Mouse (Mus musculus) ZHBTc4 (cell line): ENCODE results near the gene Grin2d.

Source experiments
- DNase-seq: peaks from one replicate; pipeline ENCODE4 v3.0.0-alpha.2; 2011; ENCODE audit warnings: low read depth, low spot score

Gene Grin2d

DNA sequence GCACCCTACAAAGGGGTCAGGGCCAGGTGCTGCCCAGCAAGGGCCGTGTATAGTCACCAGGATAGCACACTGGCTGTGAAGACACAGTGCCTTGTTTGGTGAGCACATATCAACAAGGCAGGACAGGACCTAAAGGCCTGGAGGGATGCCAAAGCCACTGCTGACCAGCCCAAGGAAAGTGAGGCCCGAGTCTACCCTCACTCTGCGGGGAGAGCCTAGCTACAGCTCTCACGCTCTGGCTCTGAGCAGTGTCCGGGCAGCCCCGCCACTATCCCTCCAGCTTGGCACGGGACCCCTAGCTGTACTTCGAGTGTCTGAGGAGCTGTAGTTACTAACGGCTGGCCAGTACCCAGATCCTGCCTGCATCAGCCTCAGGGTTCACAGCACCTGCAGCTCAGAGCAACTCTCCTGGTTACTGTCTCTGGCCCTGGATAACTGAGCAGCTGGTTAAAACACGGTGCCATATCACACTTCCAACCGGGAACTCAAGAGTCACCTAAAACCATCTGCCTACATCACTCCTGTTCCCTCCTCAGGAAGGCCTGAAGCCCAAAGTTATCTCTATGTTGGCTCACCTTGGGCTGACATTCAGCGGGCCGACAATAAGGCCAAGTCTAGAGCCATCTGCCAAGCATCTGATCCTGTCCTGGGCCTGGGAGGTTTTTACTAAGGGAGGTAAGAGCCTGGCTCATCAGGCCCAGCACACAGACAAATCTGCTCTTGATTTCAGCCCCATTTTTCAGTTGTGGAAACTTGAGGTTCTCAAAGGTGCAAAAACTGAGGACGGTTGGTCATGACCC is 68.7 kb downstream of the Grin2d start:
- DNase-seq = no peak

- DNase-seq = peak; percentile 62
These were observed 69.7 kb downstream of the Grin2d start for GRCm38 (mm10) chr7:45808471-45808870.

GRCm38 (mm10) chr7:45805941-45806340 is 72.2 kb downstream of the Grin2d start:
- no peak for DNase-seq

DNA sequence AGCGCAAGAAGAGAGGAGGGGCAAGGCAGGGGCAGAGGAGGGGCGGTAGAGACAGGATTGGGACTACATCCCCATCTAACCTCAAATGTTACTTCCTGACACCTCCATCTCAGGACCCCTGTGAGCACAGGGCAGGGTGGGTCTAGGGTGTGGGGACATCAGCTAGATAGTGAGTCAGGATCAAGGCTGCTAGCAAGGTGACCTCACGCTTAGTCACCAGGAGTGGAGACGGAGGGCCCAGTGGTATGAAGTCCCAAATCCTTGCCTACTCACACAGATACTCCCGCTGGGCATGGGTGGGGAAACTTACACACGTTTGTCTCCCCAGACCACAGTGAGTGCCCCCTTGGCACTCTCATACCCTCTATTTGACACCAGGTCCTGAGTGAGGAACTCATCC is 75.6 kb downstream of the Grin2d start:
- no peak for DNase-seq

DNA sequence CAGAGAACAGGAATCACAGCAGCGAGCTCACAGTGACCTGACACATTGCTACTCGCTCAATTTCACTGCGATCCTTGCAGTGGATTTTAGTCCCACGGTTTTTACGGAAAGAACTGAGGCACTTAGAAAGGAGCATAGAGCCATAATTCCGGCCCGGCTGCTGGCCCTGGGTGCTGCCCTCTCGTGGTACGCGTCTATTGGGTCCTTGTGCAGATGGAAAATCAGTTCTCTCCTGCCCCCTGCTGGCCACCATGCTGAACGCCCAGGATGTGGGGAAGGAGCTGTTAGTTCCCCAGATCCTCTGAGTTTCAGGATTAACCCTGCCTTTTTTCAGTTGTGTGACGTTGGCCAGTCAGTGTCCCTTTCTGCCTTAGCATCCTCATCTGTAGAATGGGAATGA is 76.8 kb downstream of the Grin2d start:
- peak; percentile 95 for DNase-seq

DNA sequence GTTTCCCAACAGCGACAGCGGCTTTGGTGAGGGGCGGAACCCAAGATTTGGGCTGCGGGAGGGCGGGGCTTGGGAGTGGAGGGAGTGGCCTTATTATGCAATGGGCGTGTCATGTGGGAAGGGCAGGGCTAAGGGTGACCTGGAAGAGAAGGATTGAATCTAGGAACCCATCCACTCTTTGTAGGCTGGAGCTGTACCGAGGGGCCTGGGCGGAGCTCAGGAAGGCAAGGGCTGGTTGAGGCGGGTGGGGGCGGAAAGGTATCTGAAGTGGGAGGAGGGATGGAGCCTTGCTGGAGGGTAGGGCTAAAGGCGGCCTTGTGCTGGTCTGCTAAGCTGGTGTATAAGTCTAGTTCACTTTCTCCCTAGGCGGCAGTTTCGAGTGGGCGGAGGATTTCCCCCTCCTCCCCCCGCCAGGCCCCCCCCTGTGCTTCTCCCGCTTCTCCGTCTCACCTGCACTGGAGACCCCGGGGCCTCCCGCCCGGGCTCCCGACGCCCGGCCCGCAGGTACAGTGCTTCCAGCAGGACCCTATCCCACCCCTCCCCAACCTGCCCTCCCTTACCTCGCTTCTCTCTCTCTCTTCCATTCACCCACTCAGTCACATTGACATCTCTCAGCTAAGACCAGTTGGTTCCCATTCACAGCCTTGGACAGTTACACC is 77.5 kb downstream of the Grin2d start:
- peak; percentile 94 for DNase-seq

DNA sequence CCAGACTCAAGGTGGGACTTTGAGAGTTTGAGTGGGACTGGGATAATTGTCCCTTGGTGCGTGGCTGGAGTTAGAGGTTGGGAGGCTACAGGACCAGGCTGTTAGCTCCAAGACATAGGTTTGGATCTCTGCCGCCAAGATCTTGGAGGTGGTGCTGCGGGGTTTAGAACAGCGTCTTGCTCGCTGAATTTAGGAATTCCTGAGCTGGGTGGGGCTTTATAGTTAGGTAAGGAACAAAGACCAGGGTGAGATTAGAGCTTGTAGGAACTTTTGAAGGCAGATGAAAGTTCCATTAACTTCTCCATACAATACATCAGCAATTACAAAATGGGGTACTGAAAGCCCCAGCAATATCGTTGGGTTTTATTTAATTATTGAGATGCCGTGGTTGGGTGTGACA is 78.2 kb downstream of the Grin2d start:
- DNase-seq = peak; percentile 83

DNA sequence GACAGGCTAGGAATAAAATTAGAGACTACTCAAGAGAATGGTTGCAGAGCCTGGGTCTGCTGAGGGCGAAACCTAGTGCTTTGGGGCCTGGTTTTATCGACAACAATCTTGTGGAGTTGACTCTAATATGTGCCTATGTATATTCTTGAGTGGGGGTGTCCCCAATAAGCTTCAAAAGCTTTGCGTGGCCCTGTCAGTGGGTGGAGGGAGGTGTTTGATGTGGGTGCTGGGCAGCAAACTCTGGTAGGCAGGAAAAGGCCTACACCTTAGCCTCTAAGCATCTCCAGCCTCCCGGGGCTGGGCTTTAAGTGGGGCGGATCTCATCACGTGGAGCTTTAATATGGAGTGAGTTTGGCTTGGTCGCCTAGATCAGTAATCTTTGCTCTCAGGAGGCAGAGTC is 79.2 kb downstream of the Grin2d start:
- DNase-seq = no peak

GRCm38 (mm10) chr7:45798511-45798836 is 79.7 kb downstream of the Grin2d start:
- DNase-seq = peak; percentile 45

DNA sequence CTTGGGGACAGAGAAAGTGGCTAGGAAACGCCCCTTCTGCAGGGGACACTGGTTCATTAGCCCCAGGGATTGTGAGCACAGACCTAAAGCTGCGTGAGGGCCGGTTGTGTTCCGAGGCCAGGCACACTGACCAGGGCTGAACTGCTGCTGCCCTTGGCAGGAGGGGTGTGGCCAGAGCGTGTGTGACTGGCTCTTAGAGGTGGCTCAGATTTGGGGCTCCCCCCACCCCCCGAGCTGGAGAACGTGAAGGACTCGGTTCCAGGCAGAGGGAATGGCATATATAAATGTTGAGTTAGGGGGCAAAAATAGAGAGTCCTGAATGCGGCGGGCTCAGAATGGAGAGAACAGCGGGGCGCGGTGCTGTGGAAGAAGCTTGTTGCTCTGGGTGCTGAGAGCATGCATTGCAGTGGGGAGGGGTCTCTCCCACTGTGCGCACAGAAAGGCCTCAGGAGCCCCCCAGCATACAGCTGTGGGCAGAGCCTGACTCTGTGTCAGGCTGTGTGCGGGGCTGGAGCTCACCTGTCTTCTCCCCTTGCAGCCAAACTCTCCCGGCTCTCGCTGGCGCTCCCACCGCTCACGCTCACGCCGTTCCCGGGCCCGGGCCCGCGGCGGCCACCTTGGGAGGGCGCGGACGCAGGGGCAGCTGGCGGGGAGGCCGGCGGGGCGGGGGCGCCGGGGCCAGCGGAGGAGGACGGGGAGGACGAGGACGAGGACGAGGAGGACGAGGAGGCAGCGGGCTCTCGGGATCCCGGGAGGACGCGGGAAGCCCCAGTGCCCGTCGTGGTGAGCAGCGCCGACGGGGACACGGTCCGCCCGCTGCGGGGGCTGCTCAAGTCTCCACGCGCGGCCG is 80.3 kb downstream of the Grin2d start:
- no peak for DNase-seq

GRCm38 (mm10) chr7:45796950-45797349 is 81.2 kb downstream of the Grin2d start:
- no peak for DNase-seq

DNA sequence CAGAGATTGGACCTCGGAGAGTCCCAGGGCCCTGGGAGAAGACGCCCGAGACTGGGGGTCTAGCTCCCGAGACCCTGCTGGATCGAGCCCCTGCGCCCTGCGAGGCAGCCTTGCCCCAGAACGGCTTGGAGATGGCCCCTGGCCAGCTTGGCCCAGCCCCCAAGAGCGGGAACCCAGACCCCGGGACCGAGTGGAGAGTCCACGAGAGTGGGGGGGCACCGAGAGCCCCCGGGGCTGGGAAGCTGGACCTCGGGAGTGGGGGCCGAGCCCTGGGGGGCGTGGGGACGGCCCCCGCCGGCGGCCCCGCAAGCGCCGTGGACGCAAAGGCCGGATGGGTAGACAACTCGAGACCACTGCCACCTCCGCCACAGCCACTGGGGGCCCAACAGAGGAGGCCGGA is 83.2 kb downstream of the Grin2d start:
- DNase-seq = no peak

DNA sequence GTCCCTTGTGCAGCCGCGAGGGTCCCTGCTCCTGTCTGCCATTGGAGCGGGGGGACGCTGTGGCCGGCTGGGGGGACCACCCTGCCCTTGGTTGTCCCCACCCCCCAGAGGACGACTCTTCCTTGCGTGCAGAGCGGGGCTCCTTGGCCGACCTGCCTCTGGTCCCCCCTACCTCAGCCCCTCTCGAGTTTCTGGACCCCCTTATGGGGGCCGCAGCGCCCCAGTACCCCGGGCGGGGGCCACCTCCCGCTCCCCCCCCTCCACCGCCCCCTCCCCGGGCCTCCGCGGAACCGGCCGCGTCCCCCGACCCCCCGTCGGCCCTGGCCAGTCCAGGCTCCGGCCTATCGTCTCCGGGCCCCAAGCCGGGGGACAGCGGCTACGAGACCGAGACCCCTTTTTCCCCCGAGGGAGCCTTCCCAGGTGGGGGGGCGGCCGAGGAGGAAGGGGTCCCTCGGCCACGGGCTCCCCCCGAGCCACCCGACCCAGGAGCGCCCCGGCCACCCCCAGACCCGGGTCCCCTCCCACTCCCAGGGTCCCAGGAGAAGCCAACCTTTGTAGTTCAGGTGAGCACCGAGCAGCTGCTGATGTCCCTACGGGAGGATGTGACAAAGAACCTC is 84.1 kb downstream of the Grin2d start:
- no peak for DNase-seq

- no peak for DNase-seq
These were observed 84.9 kb downstream of the Grin2d start for GRCm38 (mm10) chr7:45793240-45793639.

DNA sequence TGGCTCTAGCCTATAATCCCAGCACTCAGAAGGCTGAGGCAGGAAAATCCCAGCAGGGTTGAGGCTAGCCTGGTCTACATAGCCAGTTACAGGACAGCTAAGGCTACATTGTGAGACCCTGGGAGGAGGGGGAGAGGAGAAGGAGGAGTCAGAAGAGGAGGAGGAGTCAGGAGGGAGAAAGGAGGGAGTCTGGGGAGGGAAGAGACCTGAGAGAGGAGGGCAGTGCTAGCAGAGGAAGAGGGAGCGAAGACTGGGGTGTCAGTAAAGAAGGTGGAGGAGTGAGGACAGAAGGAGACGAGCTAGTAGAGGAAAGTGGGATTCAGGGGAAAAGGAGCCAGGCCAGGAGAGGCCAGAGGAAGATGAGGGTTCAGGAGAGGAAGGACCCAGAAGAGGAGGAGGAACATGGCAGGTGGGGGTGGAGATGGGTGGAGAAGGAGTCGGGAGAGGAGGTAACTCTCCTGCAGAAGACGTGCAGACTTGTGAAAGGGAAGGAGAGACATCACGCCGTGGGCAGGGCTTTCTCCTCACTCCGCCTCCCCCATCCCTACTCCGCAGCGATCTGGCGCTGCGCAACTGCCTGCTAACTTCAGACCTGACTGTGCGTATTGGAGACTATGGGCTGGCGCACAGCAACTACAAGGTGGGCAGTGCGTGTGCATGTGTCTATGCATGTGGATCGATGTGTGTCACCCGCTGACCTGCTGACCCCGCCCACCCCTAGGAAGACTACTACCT is 86.3 kb downstream of the Grin2d start:
- peak; percentile 62 for DNase-seq

DNA sequence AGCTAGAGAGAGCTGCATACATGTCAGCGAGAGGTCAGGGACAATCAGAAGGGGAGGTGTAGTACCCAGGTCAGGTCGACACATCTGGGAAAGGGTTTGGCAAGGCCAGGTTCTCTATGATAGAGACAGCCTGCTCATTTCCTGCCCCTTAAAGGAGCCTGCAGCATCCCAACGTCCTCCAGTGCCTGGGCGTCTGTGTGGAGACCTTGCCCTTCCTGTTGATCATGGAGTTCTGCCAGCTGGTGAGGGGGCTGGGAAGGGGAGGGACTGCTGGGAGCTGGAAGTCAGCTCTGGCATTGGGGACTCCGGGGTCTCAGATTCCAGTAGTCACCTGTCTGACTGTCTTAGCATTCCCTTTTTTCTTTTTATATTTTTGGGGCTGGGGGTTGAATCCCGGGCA is 87.5 kb downstream of the Grin2d start:
- no peak for DNase-seq

DNA sequence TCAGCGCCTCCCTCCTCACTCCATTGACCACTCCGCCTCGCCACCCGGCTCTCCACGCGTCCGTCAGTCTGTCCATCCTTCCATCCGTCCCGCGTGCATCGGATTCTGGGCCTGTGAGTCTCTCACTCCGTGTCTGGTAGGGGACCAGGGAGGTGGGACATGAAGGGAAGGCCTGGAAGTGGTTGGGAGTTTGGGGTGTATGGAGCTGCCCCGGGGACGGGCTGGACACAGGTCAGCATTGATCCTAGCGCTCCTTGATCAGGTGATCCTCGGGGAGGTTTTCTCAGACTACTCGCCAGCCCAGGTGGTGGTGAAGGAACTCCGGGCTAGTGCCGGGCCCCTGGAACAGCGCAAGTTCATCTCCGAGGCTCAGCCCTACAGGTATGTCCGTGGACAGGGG is 90.5 kb downstream of the Grin2d start:
- no peak for DNase-seq

DNA sequence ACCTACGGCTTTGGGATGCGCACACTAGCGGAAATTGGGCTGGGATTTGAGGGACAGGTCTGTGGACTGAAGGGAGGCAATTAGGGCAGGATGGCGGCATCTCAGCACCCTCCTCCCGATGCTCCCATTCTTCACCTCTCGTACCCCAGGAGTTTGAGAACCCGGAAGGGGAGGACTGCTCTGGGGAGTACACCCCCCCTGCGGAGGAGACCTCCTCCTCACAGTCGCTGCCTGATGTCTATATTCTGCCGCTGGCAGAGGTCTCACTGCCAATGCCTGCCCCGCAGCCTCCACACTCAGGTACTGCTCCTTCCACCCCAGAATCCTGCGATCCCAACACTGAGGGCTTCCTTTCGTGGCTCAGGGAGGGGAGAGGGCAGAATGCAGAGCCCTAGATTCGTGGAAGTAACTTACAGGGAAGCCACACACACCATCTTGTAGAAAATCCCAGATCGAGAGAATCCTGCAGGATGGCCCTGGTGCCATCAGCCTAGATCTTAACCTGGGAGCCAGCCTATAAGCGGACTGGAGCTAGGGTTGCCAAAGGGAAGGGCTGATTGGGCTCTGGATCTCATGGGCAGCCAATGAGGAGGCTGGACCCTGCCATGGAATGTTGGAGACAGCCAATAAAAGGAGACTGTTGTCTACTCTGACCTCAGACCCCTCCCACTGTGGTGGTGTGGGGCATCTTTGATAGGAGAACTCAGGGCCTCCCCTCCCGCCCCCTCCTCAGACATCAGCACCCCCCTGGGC is 91.3 kb downstream of the Grin2d start:
- peak; percentile 96 for DNase-seq

- peak; percentile 86 for DNase-seq
These were observed 92.0 kb downstream of the Grin2d start for GRCm38 (mm10) chr7:45786136-45786578.

GRCm38 (mm10) chr7:45785388-45786135 is 92.6 kb downstream of the Grin2d start:
- DNase-seq = no peak
